Mouse (Mus musculus) CH12.LX (cell line): ENCODE data around the gene Crat. TPM values are rescaled to one million over a fixed set of nuclear protein-coding genes. Genes with fewer than 3 reads are reported as not detected.
A peak's percentile ranks its signal among the peaks of the same experiment; 100 is the strongest.

Experiments used
- DNase-seq: peaks from one replicate; pipeline ENCODE4 v3.0.0-alpha.2; 2013; ENCODE audit errors: extremely low read depth
- H3K27ac ChIP-seq: 2 replicates; pipeline ENCODE4 v1.5.1; 2012; ENCODE audit warnings: low read depth, mild to moderate bottlenecking, control low read depth, moderate library complexity; ENCODE audit not compliant: insufficient read depth
- H3K27me3 ChIP-seq: replicated peaks from 2 replicates; pipeline ENCODE3; 2012; ENCODE audit warnings: inconsistent platforms
- H3K36me3 ChIP-seq, 2 experiments: replicated peaks in 1 of 2; 2 replicates each; pipeline versions ENCODE3 to v1.6.1; 2012; ENCODE audit warnings: inconsistent platforms in 1 of 2, low read length in 1 of 2, mild to moderate bottlenecking in 1 of 2, mixed read lengths in 1 of 2, moderate library complexity in 1 of 2; ENCODE audit not compliant: control insufficient read depth in 1 of 2, insufficient read depth in 1 of 2
- H3K4me1 ChIP-seq, 2 experiments: 2 replicates each; pipeline ENCODE4 v1.6.1; 2012; ENCODE audit warnings: inconsistent platforms in 1 of 2, moderate library complexity in 1 of 2; ENCODE audit not compliant: insufficient read depth in 2 of 2, control insufficient read depth in 1 of 2
- H3K4me2 ChIP-seq: 2 replicates; pipeline ENCODE4 v1.6.1; 2012; ENCODE audit warnings: low read depth, mild to moderate bottlenecking, control low read depth; ENCODE audit not compliant: poor library complexity, insufficient read depth, severe bottlenecking
- H3K4me3 ChIP-seq, 3 experiments: fragments of 150-350 bp in 1 of 3; sonication (generic) in 1 of 3; replicated peaks in 1 of 3; 2 replicates each; pipeline versions ENCODE3 to v1.5.1; 2011 to 2012; ENCODE audit warnings: low read depth in 2 of 3, low read length in 2 of 3, mild to moderate bottlenecking in 2 of 3, moderate library complexity in 2 of 3, control low read depth in 1 of 3, improper control_type of control experiment in 1 of 3, inconsistent platforms in 1 of 3, mixed read lengths in 1 of 3; ENCODE audit not compliant: poor library complexity in 1 of 3
- H3K79me2 ChIP-seq: replicated peaks from 2 replicates; pipeline ENCODE4 v1.6.1; 2012; ENCODE audit warnings: mild to moderate bottlenecking, moderate library complexity; ENCODE audit not compliant: control insufficient read depth, poor library complexity, insufficient read depth, severe bottlenecking; ENCODE audit errors: extremely low read depth
- H3K9ac ChIP-seq: 2 replicates; pipeline ENCODE4 v1.6.1; 2012; ENCODE audit warnings: low read depth, mild to moderate bottlenecking, control low read depth, moderate library complexity; ENCODE audit not compliant: insufficient read depth
- H3K9me3 ChIP-seq: replicated peaks from 2 replicates; pipeline ENCODE3; 2012; ENCODE audit warnings: low read length, inconsistent platforms, mixed read lengths
- BHLHE40 ChIP-seq: IDR thresholded peaks from 2 replicates; pipeline ENCODE4 v1.6.1; 2011; ENCODE audit warnings: mild to moderate bottlenecking, low read depth, low read length, improper control_type of control experiment
- CHD1 ChIP-seq: IDR thresholded peaks from 2 replicates; pipeline ENCODE4 v1.6.1; 2012; ENCODE audit warnings: low read depth, low read length, improper control_type of control experiment, inconsistent platforms
- CHD2 ChIP-seq: IDR thresholded peaks from 2 replicates; pipeline ENCODE4 v1.6.1; 2011; ENCODE audit warnings: low read length, improper control_type of control experiment
- CTCF ChIP-seq, 2 experiments: IDR thresholded peaks in 1 of 2; conservative IDR thresholded peaks in 1 of 2; 2 replicates each; pipeline ENCODE4 v1.5.1; 2011 to 2012; ENCODE audit warnings: low read depth in 2 of 2, low read length in 2 of 2, improper control_type of control experiment in 1 of 2, inconsistent platforms in 1 of 2, mild to moderate bottlenecking in 1 of 2, moderate library complexity in 1 of 2
- E2F4 ChIP-seq: IDR thresholded peaks from 2 replicates; pipeline ENCODE4 v1.6.1; 2011; ENCODE audit warnings: low read depth, low read length, improper control_type of control experiment; ENCODE audit not compliant: insufficient replicate concordance
- ELF1 ChIP-seq: IDR thresholded peaks from 2 replicates; pipeline ENCODE4 v1.6.1; 2014; ENCODE audit warnings: low read depth, mild to moderate bottlenecking, inconsistent platforms, low read length, improper control_type of control experiment
- EP300 ChIP-seq: IDR thresholded peaks from 2 replicates; pipeline ENCODE4 v1.6.1; 2011; ENCODE audit warnings: low read length, improper control_type of control experiment
- ETS1 ChIP-seq: conservative IDR thresholded peaks from 2 replicates; pipeline ENCODE4 v1.6.1; 2012; ENCODE audit warnings: low read depth, mild to moderate bottlenecking, inconsistent platforms, low read length, improper control_type of control experiment, moderate library complexity
- GABPA ChIP-seq: IDR thresholded peaks from 2 replicates; pipeline ENCODE4 v1.6.1; 2012; ENCODE audit warnings: low read depth, low read length, improper control_type of control experiment, inconsistent platforms; ENCODE audit not compliant: insufficient replicate concordance
- HCFC1 ChIP-seq: IDR thresholded peaks from 2 replicates; pipeline ENCODE4 v1.6.1; 2012; ENCODE audit warnings: low read depth, mild to moderate bottlenecking, inconsistent platforms, low read length, improper control_type of control experiment
- IRF4 ChIP-seq: IDR thresholded peaks from 2 replicates; pipeline ENCODE4 v1.6.1; 2014; ENCODE audit warnings: low read depth, mild to moderate bottlenecking, inconsistent platforms, low read length, improper control_type of control experiment
- JUN ChIP-seq: IDR thresholded peaks from 2 replicates; pipeline ENCODE4 v1.6.1; 2011; ENCODE audit warnings: low read depth, mild to moderate bottlenecking, low read length, improper control_type of control experiment, moderate library complexity; ENCODE audit not compliant: insufficient read depth
- JUND ChIP-seq: conservative IDR thresholded peaks from 2 replicates; pipeline ENCODE4 v1.6.1; 2011; ENCODE audit warnings: low read depth, low read length, improper control_type of control experiment
- KAT2A ChIP-seq: IDR thresholded peaks from 2 replicates; pipeline ENCODE4 v1.6.1; 2012; ENCODE audit warnings: low read length, improper control_type of control experiment, inconsistent platforms; ENCODE audit not compliant: insufficient replicate concordance
- MAFK ChIP-seq: IDR thresholded peaks from 2 replicates; pipeline ENCODE4 v1.6.1; 2011; ENCODE audit warnings: low read length, improper control_type of control experiment; ENCODE audit not compliant: insufficient replicate concordance
- MAX ChIP-seq: IDR thresholded peaks from 2 replicates; pipeline ENCODE4 v1.6.1; 2011; ENCODE audit warnings: low read length, improper control_type of control experiment
- MAZ ChIP-seq: IDR thresholded peaks from 2 replicates; pipeline ENCODE4 v1.6.1; 2012; ENCODE audit warnings: low read depth, mild to moderate bottlenecking, inconsistent platforms, low read length, improper control_type of control experiment, moderate library complexity
- MEF2A ChIP-seq: IDR thresholded peaks from 2 replicates; pipeline ENCODE4 v1.6.1; 2014; ENCODE audit warnings: low read depth, mild to moderate bottlenecking, inconsistent platforms, low read length, improper control_type of control experiment, borderline replicate concordance
- MXI1 ChIP-seq: IDR thresholded peaks from 2 replicates; pipeline ENCODE4 v1.6.1; 2011; ENCODE audit warnings: mild to moderate bottlenecking, low read depth, low read length, improper control_type of control experiment
- MYC ChIP-seq: IDR thresholded peaks from 2 replicates; pipeline ENCODE4 v1.6.1; 2011; ENCODE audit warnings: low read depth, mild to moderate bottlenecking, improper control_type of control experiment, low read length
- NELFE ChIP-seq: IDR thresholded peaks from 2 replicates; pipeline ENCODE4 v1.6.1; 2011; ENCODE audit warnings: low read depth, low read length, improper control_type of control experiment
- NRF1 ChIP-seq: IDR thresholded peaks from 2 replicates; pipeline ENCODE4 v1.6.1; 2014; ENCODE audit warnings: low read depth, mild to moderate bottlenecking, inconsistent platforms, low read length, improper control_type of control experiment, moderate library complexity
- PAX5 ChIP-seq: IDR thresholded peaks from 2 replicates; pipeline ENCODE4 v1.6.1; 2012; ENCODE audit warnings: low read length, inconsistent platforms, mixed read lengths
- POLR2A ChIP-seq: IDR thresholded peaks from 2 replicates; pipeline ENCODE4 v1.6.1; 2011; ENCODE audit warnings: low read depth, mild to moderate bottlenecking, improper control_type of control experiment, low read length
- POLR2AphosphoS2 ChIP-seq: IDR thresholded peaks from 2 replicates; pipeline ENCODE4 v1.6.1; 2011; ENCODE audit warnings: low read depth, low read length, improper control_type of control experiment
- RAD21 ChIP-seq: IDR thresholded peaks from 2 replicates; pipeline ENCODE4 v1.6.1; 2011; ENCODE audit warnings: low read depth, mild to moderate bottlenecking, low read length, improper control_type of control experiment, moderate library complexity
- RCOR1 ChIP-seq: conservative IDR thresholded peaks from 2 replicates; pipeline ENCODE4 v1.6.1; 2012; ENCODE audit warnings: low read depth, mild to moderate bottlenecking, inconsistent platforms, low read length, improper control_type of control experiment
- SIN3A ChIP-seq: IDR thresholded peaks from 2 replicates; pipeline ENCODE4 v1.6.1; 2012; ENCODE audit warnings: low read length, improper control_type of control experiment, inconsistent platforms
- SMC3 ChIP-seq: IDR thresholded peaks from 2 replicates; pipeline ENCODE4 v1.6.1; 2011; ENCODE audit warnings: low read depth, low read length, improper control_type of control experiment
- TBP ChIP-seq: conservative IDR thresholded peaks from 2 replicates; pipeline ENCODE4 v1.6.1; 2011; ENCODE audit warnings: low read depth, low read length, improper control_type of control experiment
- TCF12 ChIP-seq: IDR thresholded peaks from 2 replicates; pipeline ENCODE4 v1.6.1; 2014; ENCODE audit warnings: low read depth, mild to moderate bottlenecking, inconsistent platforms, low read length, improper control_type of control experiment
- UBTF ChIP-seq: IDR thresholded peaks from 2 replicates; pipeline ENCODE4 v1.6.1; 2012; ENCODE audit warnings: low read depth, mild to moderate bottlenecking, inconsistent platforms, low read length, improper control_type of control experiment, moderate library complexity
- USF1 ChIP-seq: IDR thresholded peaks from 2 replicates; pipeline ENCODE4 v1.6.1; 2014; ENCODE audit warnings: low read depth, mild to moderate bottlenecking, inconsistent platforms, low read length, improper control_type of control experiment
- USF2 ChIP-seq: conservative IDR thresholded peaks from 2 replicates; pipeline ENCODE4 v1.6.1; 2011; ENCODE audit warnings: low read depth, low read length, improper control_type of control experiment
- ZC3H11A ChIP-seq: IDR thresholded peaks from 2 replicates; pipeline ENCODE4 v1.6.1; 2012; ENCODE audit warnings: low read depth, mild to moderate bottlenecking, inconsistent platforms, low read length, improper control_type of control experiment
- ZKSCAN1 ChIP-seq: IDR thresholded peaks from 2 replicates; pipeline ENCODE4 v1.6.1; 2012; ENCODE audit warnings: low read depth, inconsistent platforms, low read length, improper control_type of control experiment, borderline replicate concordance
- ZMIZ1 ChIP-seq: IDR thresholded peaks from 2 replicates; pipeline ENCODE4 v1.6.1; 2012; ENCODE audit warnings: low read depth, mild to moderate bottlenecking, inconsistent platforms, low read length, improper control_type of control experiment
- ZNF384 ChIP-seq: IDR thresholded peaks from 2 replicates; pipeline ENCODE4 v1.6.1; 2012; ENCODE audit warnings: low read depth, low read length, improper control_type of control experiment, inconsistent platforms
- dilution Hi-C: fragments of 300-500 bp; cut with MboI; formaldehyde crosslinking; loops from 2 replicates; pipeline ENCODE4 v1.14.3; 2020; ENCODE audit warnings: low sequenced_read_pairs; ENCODE audit not compliant: extremely low pct_unique_long_range_greater_than_20kb, extremely low pct_ligation_motif_present
- in situ Hi-C: fragments of 300-500 bp; cut with MboI; formaldehyde crosslinking; loops from 3 replicates; pipeline ENCODE4 v1.14.3; 2019; ENCODE audit warnings: low sequenced_read_pairs, low pct_ligation_motif_present, low pct_unique_long_range_greater_than_20kb, mixed read lengths
- polyA plus RNA-seq: library from polyadenylated mRNA; unstranded; fragments of >175 nt; gene quantifications from 2 replicates; pipeline ENCODE4 v1.2.1, GENCODE M21; 2012; ENCODE audit warnings: low read depth; ENCODE audit not compliant: insufficient read length
- total RNA-seq, 2 experiments: library from RNA; depleted of rRNA; stranded (reverse); fragments of 300-350 nt in 1 of 2; fragments of >200 nt in 1 of 2; gene quantifications; 2 replicates each; pipeline ENCODE4 v1.2.3; 2012 to 2014

Gene Crat
- total and polyA plus RNA-seq, 3 experiments: 1.7 to 4.5 (median 4.2) TPM

DNA sequence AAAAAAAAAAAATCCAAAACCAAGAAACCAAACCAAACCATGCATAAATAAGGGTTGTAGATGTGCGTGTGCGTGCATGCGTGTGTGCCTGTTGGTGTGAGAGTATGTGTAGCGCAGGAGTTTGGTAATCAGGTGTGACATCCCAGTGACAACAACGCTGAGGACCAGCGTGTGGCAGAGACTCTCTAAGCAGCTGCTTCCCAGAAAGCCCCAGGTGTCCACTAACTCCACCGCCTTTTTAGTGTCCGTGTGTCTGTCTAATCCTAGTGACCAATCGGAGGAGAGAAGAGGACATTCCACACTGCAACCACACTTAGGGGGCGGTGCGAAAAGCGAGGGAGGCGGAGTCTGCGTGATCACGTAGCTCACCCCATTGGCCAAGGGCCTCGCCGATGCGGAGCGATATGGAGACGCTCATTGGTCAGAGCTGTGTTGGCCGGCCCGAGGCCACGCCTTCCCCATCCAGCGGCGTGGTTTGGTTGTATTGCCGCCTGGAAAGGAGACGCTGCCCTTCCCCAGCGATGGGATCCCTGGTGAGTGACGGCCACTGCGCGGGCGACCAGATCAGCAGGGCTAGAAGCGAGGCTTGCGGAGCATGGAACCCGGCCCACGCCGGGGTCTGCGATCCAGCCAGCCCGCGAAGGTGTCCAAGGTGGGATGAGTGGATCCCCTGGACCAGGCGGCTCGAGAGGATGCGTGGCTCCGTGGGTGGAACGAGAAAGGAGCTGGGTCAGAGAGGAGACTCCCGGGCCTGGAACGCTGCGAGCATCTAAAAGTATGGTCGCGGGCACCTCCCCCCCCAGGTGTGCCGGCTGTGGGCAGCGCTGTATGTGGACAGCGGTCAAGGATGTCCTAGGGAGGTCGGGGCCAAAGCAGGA, 51.6 kb downstream of the Crat start, which contains the start of gene Miga2:
Gene Miga2 (plus strand): TSS at position 461 of the 878 bp plus-strand sequence.
- Histone ChIP-seq H3K27ac (no peak within 1 kb of the TSS), H3K4me2 (peak within 1 kb of the TSS; percentile 54), H3K4me3 (peak within 1 kb of the TSS; percentile 80 to 88 (median 82)), H3K36me3 (peaks cover 13 to 27% of the 10 kb centered on the region in 2 experiments), H3K9ac (peak within 1 kb of the TSS; percentile 62), H3K79me2 (no peaks in the 10 kb centered on the region), H3K9me3 (peaks cover 6% of the 10 kb centered on the region), H3K27me3 (no peaks in the 10 kb centered on the region), H3K4me1 (peaks cover 10 to 20% of the 10 kb centered on the region in 2 experiments; a peak in 3 of 4 replicates)
- dilution Hi-C loops (no loop called here), in situ Hi-C loops (no loop called here)
- DNase-seq: peak; percentile 99
- TF ChIP-seq EP300 (no peak), JUN (no peak), ELF1 (no peak; the same call in 1 of the 2 replicates), SIN3A (peak; percentile 92), POLR2AphosphoS2 (no peak), UBTF (no peak), NELFE (peak; percentile 45), SMC3 (no peak), MYC (peak; percentile 55; the same call in 1 of the 2 replicates), ZMIZ1 (no peak), IRF4 (no peak), E2F4 (no peak), MXI1 (peak; percentile 84; the same call in 1 of the 2 replicates), TBP (peak; percentile 83), BHLHE40 (peak; percentile 51; the same call in 1 of the 2 replicates), JUND (no peak), USF2 (no peak), MAZ (no peak), ZNF384 (peak; percentile 97; the same call in 1 of the 2 replicates), ZKSCAN1 (no peak), ZC3H11A (no peak), MEF2A (no peak), MAFK (no peak), CTCF (conservative IDR thresholded peaks at IDR 0.05 in 1 of 2, IDR thresholded peaks at IDR 0.05 in 1 of 2; ENCODE audit: low read depth in 2 of 2, low read length in 2 of 2) (no peak), MAX (peak; percentile 63), POLR2A (peak; percentile 66), CHD2 (peak; percentile 74), ETS1 (no peak), USF1 (no peak), HCFC1 (peak; percentile 70), RCOR1 (no peak), NRF1 (0 out of 2 replicates have a peak, but pooled peaks have one; percentile 24), CHD1 (no peak), TCF12 (peak; percentile 62), GABPA (no peak), KAT2A (no peak), PAX5 (no peak), RAD21 (no peak)
